Mouse (Mus musculus) forebrain, embryonic 12.5 days (tissue): ENCODE data around the gene Pfkfb3. TPM values are rescaled to one million over a fixed set of nuclear protein-coding genes. Genes with fewer than 3 reads are reported as not detected.
A peak's percentile ranks its signal among the peaks of the same experiment; 100 is the strongest.
"Not testable (repeated sequence)": the region's sequence is repeated elsewhere in the genome, so short reads cannot be mapped to it uniquely, and the experiment has no call there.

ENCODE experiments used
- ATAC-seq: fragments of 200-750 bp; cut with Nextera tagmentation; 2 replicates; pipeline ENCODE4 v1.8.0; 2017; ENCODE audit warnings: moderate TSS enrichment; ENCODE audit not compliant: low FRiP score
- H3K27ac ChIP-seq: fragments of 300-500 bp; sonication (generic); 2 replicates; pipeline ENCODE4 v1.5.1; 2016; ENCODE audit warnings: mild to moderate bottlenecking
- H3K27me3 ChIP-seq: fragments of 300-500 bp; sonication (generic); 2 replicates; pipeline ENCODE4 v1.6.1; 2016; ENCODE audit warnings: mild to moderate bottlenecking
- H3K36me3 ChIP-seq: fragments of 300-500 bp; sonication (generic); replicated peaks from 2 replicates; pipeline ENCODE4 v1.6.1; 2016; ENCODE audit warnings: mild to moderate bottlenecking
- H3K4me1 ChIP-seq: fragments of 300-500 bp; sonication (generic); 2 replicates; pipeline ENCODE4 v1.6.1; 2016
- H3K4me2 ChIP-seq: fragments of 300-500 bp; sonication (generic); 2 replicates; pipeline ENCODE4 v1.6.1; 2016; ENCODE audit warnings: mild to moderate bottlenecking, moderate library complexity
- H3K4me3 ChIP-seq: fragments of 300-500 bp; sonication (generic); replicated peaks from 2 replicates; pipeline ENCODE4 v1.5.1; 2016; ENCODE audit warnings: mild to moderate bottlenecking
- H3K9ac ChIP-seq: fragments of 300-500 bp; sonication (generic); 2 replicates; pipeline ENCODE4 v1.6.1; 2016; ENCODE audit warnings: mild to moderate bottlenecking
- H3K9me3 ChIP-seq: fragments of 300-500 bp; sonication (generic); 2 replicates; pipeline ENCODE4 v1.6.1; 2016
- WGBS: fragments of 180-500 bp; shearing (Covaris S2); methylation state at CpG from one replicate; pipeline ENCODE4 v1.1.7; 2016; 5-methylcytosine and 5-hydroxymethylcytosine counted together
- polyA plus RNA-seq: library from polyadenylated mRNA; unstranded; fragments of >200 nt; fragmentation: Nextera tagmentation; extraction: Ambion mirVana; gene quantifications from 2 replicates; pipeline ENCODE4 v1.2.1, GENCODE M21; 2016

The Pfkfb3 gene
- polyA plus RNA-seq, 1 experiment from 2014 or later: 19.6 TPM

- no peak for ATAC-seq
- H3K4me2 ChIP-seq: no peak overlapping the region
- no peaks in the 10 kb centered on the region for H3K4me1 ChIP-seq
- no peak overlapping the region for H3K4me3 ChIP-seq
- no peaks in the 10 kb centered on the region for H3K36me3 ChIP-seq
- WGBS: 89% methylated on average over 8 of the region's 8 CpGs
- H3K27ac ChIP-seq: no peak overlapping the region
- no peaks in the 10 kb centered on the region for H3K9me3 ChIP-seq
- no peak overlapping the region for H3K9ac ChIP-seq
- H3K27me3 ChIP-seq: peaks cover 8% of the 10 kb centered on the region; the same call in 1 of the 2 replicates
These were observed 7.8 kb downstream of the Pfkfb3 start for GRCm38 (mm10) chr2:11546091-11546490.

DNA sequence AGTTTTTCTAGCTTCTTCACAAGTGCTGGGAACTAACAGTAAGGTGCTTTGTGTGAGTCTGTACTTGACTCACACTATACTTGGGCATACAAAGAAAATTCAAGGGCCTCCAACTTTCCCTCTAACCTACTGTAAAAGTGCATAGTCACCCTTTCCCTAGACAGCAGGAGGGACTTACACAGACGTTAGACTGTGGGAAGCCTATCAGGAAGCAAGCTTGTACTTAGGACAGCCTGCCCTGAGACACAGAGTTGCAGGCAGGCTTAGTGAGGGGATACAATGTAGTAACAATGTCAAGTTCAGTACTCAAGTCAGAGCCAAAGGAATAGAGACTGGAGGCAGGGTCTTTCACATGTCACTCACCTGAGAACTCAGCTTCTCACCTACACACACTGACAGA, 8.5 kb downstream of the Pfkfb3 start:
- Histone ChIP-seq H3K4me3 (no peak overlapping the region), H3K27ac (no peak overlapping the region), H3K9ac (no peak overlapping the region), H3K9me3 (no peaks in the 10 kb centered on the region), H3K27me3 (0 out of 2 replicates have a peak, but pooled peaks cover 4% of the 10 kb centered on the region), H3K4me2 (no peak overlapping the region), H3K4me1 (no peaks in the 10 kb centered on the region), H3K36me3 (no peaks in the 10 kb centered on the region)
- no peak for ATAC-seq
- 50% methylated on average over 1 of the region's 1 CpGs for WGBS

DNA sequence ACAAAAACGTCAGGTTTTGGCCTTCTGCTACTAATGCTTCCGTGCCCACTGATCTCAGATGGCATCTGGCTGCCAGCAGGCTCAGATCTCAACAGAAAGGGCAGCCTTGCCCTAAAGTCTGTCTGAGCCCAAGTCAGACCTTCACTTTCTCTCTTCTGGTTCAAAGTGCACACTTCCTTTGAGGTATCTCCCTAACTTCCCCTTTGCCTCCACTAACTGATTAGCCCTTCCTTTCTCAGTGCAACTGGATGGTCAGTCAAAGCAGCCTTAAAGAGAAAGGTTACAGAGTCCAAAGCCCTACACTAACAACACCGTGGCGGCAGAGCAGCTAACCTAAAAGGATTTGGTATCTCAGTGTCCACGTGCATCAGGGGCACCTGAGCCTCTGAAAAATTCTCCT, 9.5 kb downstream of the Pfkfb3 start:
- H3K36me3 ChIP-seq: no peaks in the 10 kb centered on the region
- ATAC-seq: no peak
- no peak overlapping the region for H3K9ac ChIP-seq
- no peak overlapping the region for H3K27ac ChIP-seq
- no peaks in the 10 kb centered on the region for H3K27me3 ChIP-seq
- WGBS: 81% methylated on average over 5 of the region's 5 CpGs
- H3K4me2 ChIP-seq: no peak overlapping the region
- no peak overlapping the region for H3K4me3 ChIP-seq
- H3K9me3 ChIP-seq: no peaks in the 10 kb centered on the region
- no peaks in the 10 kb centered on the region for H3K4me1 ChIP-seq

- Histone ChIP-seq H3K9ac (no peak overlapping the region), H3K36me3 (no peaks in the 10 kb centered on the region), H3K27ac (no peak overlapping the region), H3K27me3 (no peaks in the 10 kb centered on the region), H3K4me3 (no peak overlapping the region), H3K9me3 (no peaks in the 10 kb centered on the region), H3K4me2 (no peak overlapping the region), H3K4me1 (no peaks in the 10 kb centered on the region)
- 76% methylated on average over 7 of the region's 7 CpGs for WGBS
- no peak for ATAC-seq
These were observed 10.7 kb downstream of the Pfkfb3 start for GRCm38 (mm10) chr2:11543158-11543557.

- 82% methylated on average over 1 of the region's 1 CpGs for WGBS
These were observed 11.2 kb downstream of the Pfkfb3 start for GRCm38 (mm10) chr2:11542640-11543039.

DNA sequence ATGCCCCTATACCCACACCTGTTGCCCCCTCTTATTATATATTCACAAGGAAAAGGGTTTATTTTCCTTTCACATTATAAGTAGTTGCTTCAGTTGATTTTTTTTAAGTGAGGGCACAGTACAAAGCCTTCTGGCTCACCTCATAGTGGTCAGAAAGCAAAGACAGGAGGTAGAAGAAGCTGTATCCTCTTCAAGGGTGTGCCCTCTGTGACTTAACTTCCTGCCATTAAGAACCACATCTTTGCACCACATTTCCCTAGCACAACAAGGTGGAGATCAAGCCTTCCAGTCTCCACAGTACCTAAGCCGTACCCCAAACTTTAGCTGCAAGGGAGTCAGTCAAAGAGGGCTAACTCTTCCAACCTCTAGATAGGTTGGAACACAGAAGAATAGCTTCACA, 11.8 kb downstream of the Pfkfb3 start:
- H3K9ac ChIP-seq: no peak overlapping the region
- H3K27ac ChIP-seq: no peak overlapping the region
- no peak for ATAC-seq
- no peaks in the 10 kb centered on the region for H3K4me1 ChIP-seq
- 98% methylated on average over 1 of the region's 1 CpGs for WGBS
- no peaks in the 10 kb centered on the region for H3K27me3 ChIP-seq
- H3K9me3 ChIP-seq: no peaks in the 10 kb centered on the region
- no peak overlapping the region for H3K4me3 ChIP-seq
- H3K4me2 ChIP-seq: no peak overlapping the region
- no peaks in the 10 kb centered on the region for H3K36me3 ChIP-seq

More at GRCm38 (mm10) chr2:11542640-11543039, 11.2 kb downstream of the Pfkfb3 start:
- H3K27me3 ChIP-seq: no peaks in the 10 kb centered on the region
- H3K4me3 ChIP-seq: no peak overlapping the region
- no peaks in the 10 kb centered on the region for H3K4me1 ChIP-seq
- H3K4me2 ChIP-seq: no peak overlapping the region
- H3K9ac ChIP-seq: no peak overlapping the region
- no peaks in the 10 kb centered on the region for H3K36me3 ChIP-seq
- H3K9me3 ChIP-seq: no peaks in the 10 kb centered on the region
- ATAC-seq: peak; percentile 64; the same call in 1 of the 2 replicates
- H3K27ac ChIP-seq: no peak overlapping the region

GRCm38 (mm10) chr2:11541528-11541927, 12.3 kb downstream of the Pfkfb3 start:
- H3K27ac ChIP-seq, H3K4me3 ChIP-seq, H3K36me3 ChIP-seq, H3K27me3 ChIP-seq, ATAC-seq, H3K9me3 ChIP-seq, H3K4me1 ChIP-seq, H3K9ac ChIP-seq, H3K4me2 ChIP-seq: not testable (repeated sequence)
- WGBS: 71% methylated on average over 1 of the region's 1 CpGs

DNA sequence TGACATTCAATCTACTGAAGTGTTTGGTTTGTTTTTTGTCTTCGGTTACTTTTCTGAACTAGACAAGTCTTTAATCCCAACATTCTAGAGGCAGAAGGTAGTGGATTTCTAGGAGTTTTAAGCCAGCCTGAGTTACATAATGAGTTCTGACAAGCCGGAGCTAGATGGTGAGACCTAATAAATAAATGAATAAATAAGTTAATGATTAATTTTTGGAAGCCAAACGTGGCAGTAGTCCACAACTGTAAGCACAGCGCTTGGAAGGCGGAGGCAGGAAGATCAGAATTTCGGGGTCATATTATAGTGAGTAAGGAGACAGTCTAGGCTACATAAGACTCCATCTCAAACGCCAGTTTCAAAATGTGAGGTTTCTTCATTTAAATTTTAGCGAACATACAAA, 17.9 kb downstream of the Pfkfb3 start:
- WGBS: 72% methylated on average over 8 of the region's 8 CpGs
- H3K4me3 ChIP-seq: peak overlapping the region; percentile 42
- H3K9me3 ChIP-seq: no peaks in the 10 kb centered on the region
- peak overlapping the region; percentile 72 for H3K4me2 ChIP-seq
- H3K9ac ChIP-seq: no peak overlapping the region
- 0 out of 2 replicates have a peak, but pooled peaks cover 8% of the 10 kb centered on the region for H3K27me3 ChIP-seq
- no peaks in the 10 kb centered on the region for H3K36me3 ChIP-seq
- no peak for ATAC-seq
- no peak overlapping the region for H3K27ac ChIP-seq
- H3K4me1 ChIP-seq: peaks cover 5% of the 10 kb centered on the region

DNA sequence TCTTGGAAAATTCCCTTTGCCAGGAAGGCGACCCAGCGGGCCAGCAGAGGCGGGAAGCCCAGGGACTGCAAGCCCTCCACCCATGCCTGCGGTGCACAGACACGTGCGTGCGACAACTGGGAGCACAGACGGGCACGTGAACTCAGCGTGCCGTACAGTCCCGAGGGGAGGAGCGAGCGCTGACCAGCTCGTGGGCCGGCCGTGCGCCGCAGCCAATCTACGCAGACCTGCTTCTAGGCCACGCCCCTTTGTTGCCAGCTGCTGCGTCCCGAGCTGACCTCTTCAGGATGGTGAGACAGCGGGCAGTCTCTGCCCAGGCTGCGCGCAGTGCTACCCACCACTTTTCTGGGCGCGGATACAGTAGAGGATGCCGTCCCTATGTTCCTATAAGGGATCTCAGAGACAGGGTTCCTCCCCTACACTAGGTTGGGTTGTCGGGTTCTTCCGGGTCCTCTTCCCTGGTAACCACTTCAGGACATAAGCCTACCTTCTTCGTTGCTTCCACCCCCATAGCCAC, 18.4 kb downstream of the Pfkfb3 start:
- Histone ChIP-seq H3K27me3 (0 out of 2 replicates have a peak, but pooled peaks cover 8% of the 10 kb centered on the region), H3K9me3 (no peaks in the 10 kb centered on the region), H3K36me3 (no peaks in the 10 kb centered on the region), H3K4me1 (peaks cover 5% of the 10 kb centered on the region), H3K27ac (no peak overlapping the region), H3K9ac (no peak overlapping the region; the same call in 1 of the 2 replicates), H3K4me2 (peak overlapping the region; percentile 72), H3K4me3 (peak overlapping the region; percentile 42)
- peak; percentile 99 for ATAC-seq
- WGBS: under 1% methylated on average over 32 of the region's 32 CpGs

- Histone ChIP-seq H3K9me3 (no peaks in the 10 kb centered on the region), H3K27me3 (0 out of 2 replicates have a peak, but pooled peaks cover 8% of the 10 kb centered on the region), H3K4me3 (peak overlapping the region; percentile 42), H3K4me1 (peaks cover 5% of the 10 kb centered on the region), H3K4me2 (peak overlapping the region; percentile 72), H3K9ac (no peak overlapping the region), H3K36me3 (no peaks in the 10 kb centered on the region), H3K27ac (no peak overlapping the region)
- 38% methylated on average over 10 of the region's 10 CpGs for WGBS
- ATAC-seq: no peak
These were observed 19.1 kb downstream of the Pfkfb3 start for GRCm38 (mm10) chr2:11534826-11535225.

DNA sequence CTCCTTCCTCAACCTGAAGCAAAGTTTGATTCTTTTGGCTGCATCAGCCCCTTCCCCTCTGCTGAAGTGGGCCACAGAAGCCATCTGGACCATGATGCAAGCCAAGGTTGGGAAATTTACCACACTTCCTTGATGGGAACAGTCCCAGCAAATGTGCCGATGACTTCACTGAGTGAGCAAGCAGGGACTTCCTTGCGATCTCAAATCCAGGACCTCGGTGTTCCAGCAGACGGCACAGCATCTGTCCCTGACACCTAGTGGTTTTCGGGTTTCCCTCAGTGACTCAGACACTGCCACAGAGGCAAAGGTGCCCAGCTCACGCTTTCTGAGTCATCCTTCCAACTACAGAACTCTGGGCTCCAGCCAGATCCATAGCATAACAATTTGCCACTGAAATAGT, 23.8 kb downstream of the Pfkfb3 start:
- Histone ChIP-seq H3K36me3 (no peaks in the 10 kb centered on the region), H3K9ac (no peak overlapping the region), H3K4me1 (peaks cover 5% of the 10 kb centered on the region), H3K4me3 (no peak overlapping the region), H3K27me3 (0 out of 2 replicates have a peak, but pooled peaks cover 4% of the 10 kb centered on the region), H3K4me2 (no peak overlapping the region), H3K9me3 (no peaks in the 10 kb centered on the region), H3K27ac (no peak overlapping the region)
- 89% methylated on average over 6 of the region's 6 CpGs for WGBS
- no peak for ATAC-seq

- ATAC-seq: no peak
- H3K36me3 ChIP-seq: no peaks in the 10 kb centered on the region
- no peaks in the 10 kb centered on the region for H3K9me3 ChIP-seq
- H3K27ac ChIP-seq: no peak overlapping the region
- no peaks in the 10 kb centered on the region for H3K4me1 ChIP-seq
- WGBS: 92% methylated on average over 5 of the region's 5 CpGs
- no peak overlapping the region for H3K4me2 ChIP-seq
- H3K9ac ChIP-seq: no peak overlapping the region
- H3K4me3 ChIP-seq: no peak overlapping the region
- no peaks in the 10 kb centered on the region for H3K27me3 ChIP-seq
These were observed 27.8 kb downstream of the Pfkfb3 start for GRCm38 (mm10) chr2:11526063-11526462.

GRCm38 (mm10) chr2:11524736-11525135, 29.1 kb downstream of the Pfkfb3 start:
- ATAC-seq: no peak
- 93% methylated on average over 6 of the region's 6 CpGs for WGBS

More at GRCm38 (mm10) chr2:11524736-11525135, 29.1 kb downstream of the Pfkfb3 start:
- no peaks in the 10 kb centered on the region for H3K4me1 ChIP-seq
- H3K27me3 ChIP-seq: no peaks in the 10 kb centered on the region
- H3K9me3 ChIP-seq: no peaks in the 10 kb centered on the region
- no peak overlapping the region for H3K4me3 ChIP-seq
- H3K27ac ChIP-seq: no peak overlapping the region
- no peaks in the 10 kb centered on the region for H3K36me3 ChIP-seq
- no peak overlapping the region for H3K4me2 ChIP-seq
- no peak overlapping the region for H3K9ac ChIP-seq
